Mouse (Mus musculus): ENCODE results near the gene Alkbh3. TPM values are rescaled to one million over a fixed set of nuclear protein-coding genes. Genes with fewer than 3 reads are reported as not detected.

The Alkbh3 gene
- total and polyA plus RNA-seq, 3 experiments: not detected

GRCm38 (mm10) chr2:93954781-93955578 lies 55.6 kb downstream of the Alkbh3 start:
- no peak for DNase-seq (ENCODE audit: low read depth, low spot score)
- no peak for TF ChIP-seq CHD1 (IDR thresholded peaks at IDR 0.05; ENCODE audit: low read depth, low read length)
- no peak for TF ChIP-seq MYB (IDR thresholded peaks at IDR 0.05; ENCODE audit: low read depth, low read length)
- TF ChIP-seq SMC3 (IDR thresholded peaks at IDR 0.05; ENCODE audit: low read depth, low read length): no peak
- no peak for TF ChIP-seq NRF1 (IDR thresholded peaks at IDR 0.05; ENCODE audit: insufficient read depth, low read depth, low read length, poor library complexity, severe bottlenecking)
- TF ChIP-seq TBP (IDR thresholded peaks at IDR 0.05; ENCODE audit: low read depth, low read length): no peak
- no peak for TF ChIP-seq MYC (IDR thresholded peaks at IDR 0.05; ENCODE audit: low read depth, low read length)
- no peak for TF ChIP-seq SIN3A (IDR thresholded peaks at IDR 0.05; ENCODE audit: low read length)
- no peak for TF ChIP-seq HCFC1 (IDR thresholded peaks at IDR 0.05; ENCODE audit: low read depth, low read length)
- TF ChIP-seq EP300 (IDR thresholded peaks at IDR 0.05; ENCODE audit: low read depth in 1 of 2, low read length in 2 of 2): no peak
- no peak for TF ChIP-seq E2F4 (IDR thresholded peaks at IDR 0.05; ENCODE audit: borderline replicate concordance, low read depth, low read length)
- no peak for TF ChIP-seq BHLHE40 (IDR thresholded peaks at IDR 0.05; ENCODE audit: borderline replicate concordance, low read depth, low read length)
- TF ChIP-seq UBTF (IDR thresholded peaks at IDR 0.05; ENCODE audit: borderline replicate concordance, insufficient read depth, low read depth, low read length): no peak
- no peak for TF ChIP-seq USF2 (IDR thresholded peaks at IDR 0.05; ENCODE audit: borderline replicate concordance in 1 of 2, insufficient read depth in 1 of 2, low read depth in 1 of 2, low read length in 2 of 2)
- TF ChIP-seq RCOR1 (IDR thresholded peaks at IDR 0.05; ENCODE audit: low read depth, low read length): no peak
- no peak for TF ChIP-seq GABPA (IDR thresholded peaks at IDR 0.05; ENCODE audit: low read depth, low read length)
- TF ChIP-seq MXI1 (IDR thresholded peaks at IDR 0.05; ENCODE audit: low read depth, low read length): no peak
- Histone ChIP-seq H3K9ac (ENCODE audit: control insufficient read depth, low read depth, low read length, poor library complexity, severe bottlenecking) (no peak overlapping the region), H3K4me3 (ENCODE audit: control insufficient read depth in 1 of 2, insufficient read depth in 1 of 2, low read depth in 2 of 2, low read length in 2 of 2) (no peak overlapping the region), H3K27me3 (ENCODE audit: control insufficient read depth in 1 of 2, insufficient read depth in 2 of 2, low read length in 2 of 2) (no peaks in the 10 kb centered on the region), H3K27ac (ENCODE audit: control insufficient read depth, low read depth, low read length) (no peak overlapping the region), H3K79me2 (ENCODE audit: control insufficient read depth, insufficient read depth, low read length, poor library complexity) (no peaks in the 10 kb centered on the region), H3K36me3 (ENCODE audit: control insufficient read depth in 1 of 2, insufficient read depth in 2 of 2, low read length in 2 of 2) (no peaks in the 10 kb centered on the region), H3K9me3 (replicated peaks; ENCODE audit: insufficient read depth, low read length) (no peaks in the 10 kb centered on the region), H3K4me1 (ENCODE audit: control insufficient read depth in 1 of 2, insufficient read depth in 2 of 2, low read length in 2 of 2) (no peaks in the 10 kb centered on the region)

GRCm38 (mm10) chr2:93953726-93954125 lies 56.9 kb downstream of the Alkbh3 start:
- Histone ChIP-seq H3K27me3 (ENCODE audit: control insufficient read depth in 1 of 2, insufficient read depth in 2 of 2, low read length in 2 of 2) (no peaks in the 10 kb centered on the region), H3K9ac (ENCODE audit: control insufficient read depth, low read depth, low read length, poor library complexity, severe bottlenecking) (no peak overlapping the region), H3K4me1 (ENCODE audit: control insufficient read depth in 1 of 2, insufficient read depth in 2 of 2, low read length in 2 of 2) (no peaks in the 10 kb centered on the region), H3K9me3 (replicated peaks; ENCODE audit: insufficient read depth, low read length) (no peaks in the 10 kb centered on the region), H3K79me2 (ENCODE audit: control insufficient read depth, insufficient read depth, low read length, poor library complexity) (no peaks in the 10 kb centered on the region), H3K36me3 (ENCODE audit: control insufficient read depth in 1 of 2, insufficient read depth in 2 of 2, low read length in 2 of 2) (no peaks in the 10 kb centered on the region), H3K27ac (ENCODE audit: control insufficient read depth, low read depth, low read length) (no peak overlapping the region), H3K4me3 (ENCODE audit: control insufficient read depth in 1 of 2, insufficient read depth in 1 of 2, low read depth in 2 of 2, low read length in 2 of 2) (no peak overlapping the region)
- TF ChIP-seq MXI1 (IDR thresholded peaks at IDR 0.05; ENCODE audit: low read depth, low read length) (no peak), EP300 (IDR thresholded peaks at IDR 0.05; ENCODE audit: low read depth in 1 of 2, low read length in 2 of 2) (no peak), MAX (IDR thresholded peaks at IDR 0.05; ENCODE audit: low read length) (no peak), UBTF (IDR thresholded peaks at IDR 0.05; ENCODE audit: borderline replicate concordance, insufficient read depth, low read depth, low read length) (no peak), E2F4 (IDR thresholded peaks at IDR 0.05; ENCODE audit: borderline replicate concordance, low read depth, low read length) (no peak), USF1 (IDR thresholded peaks at IDR 0.05; ENCODE audit: low read depth, low read length) (no peak)
- DNase-seq (ENCODE audit: low read depth, low spot score): no peak

Data from MEL (cell line).